Mouse (Mus musculus) testis, adult 2 months (tissue): Measurements from ENCODE around the gene Gm49601.

Experiments used
- CTCF ChIP-seq: fragments of 200-500 bp; IDR thresholded peaks from 2 replicates; pipeline ENCODE4 v1.5.1; 2012; ENCODE audit warnings: low read depth, mild to moderate bottlenecking, inconsistent platforms, low read length, moderate library complexity; ENCODE audit not compliant: control insufficient read depth, insufficient read depth, insufficient replicate concordance
- POLR2A ChIP-seq: fragments of 200-500 bp; IDR thresholded peaks from 2 replicates; pipeline ENCODE4 v1.6.1; 2012; ENCODE audit warnings: low read depth, mild to moderate bottlenecking, inconsistent platforms, low read length, moderate library complexity; ENCODE audit not compliant: control insufficient read depth

- TF ChIP-seq CTCF (no peak), POLR2A (no peak)
These were observed 24.8 kb downstream of the Gm49601 start for GRCm38 (mm10) chr16:18601447-18601846.
